Mouse (Mus musculus) CH12.LX (cell line): ENCODE data around the gene Ece1.

Experiments used
- CTCF ChIP-seq, 2 experiments: IDR thresholded peaks in 1 of 2; conservative IDR thresholded peaks in 1 of 2; 2 replicates each; pipeline ENCODE4 v1.5.1; 2011 to 2012; ENCODE audit warnings: low read depth in 2 of 2, low read length in 2 of 2, improper control_type of control experiment in 1 of 2, inconsistent platforms in 1 of 2, mild to moderate bottlenecking in 1 of 2, moderate library complexity in 1 of 2
- E2F4 ChIP-seq: IDR thresholded peaks from 2 replicates; pipeline ENCODE4 v1.6.1; 2011; ENCODE audit warnings: low read depth, low read length, improper control_type of control experiment; ENCODE audit not compliant: insufficient replicate concordance
- EP300 ChIP-seq: IDR thresholded peaks from 2 replicates; pipeline ENCODE4 v1.6.1; 2011; ENCODE audit warnings: low read length, improper control_type of control experiment
- MAX ChIP-seq: IDR thresholded peaks from 2 replicates; pipeline ENCODE4 v1.6.1; 2011; ENCODE audit warnings: low read length, improper control_type of control experiment

- TF ChIP-seq CTCF (conservative IDR thresholded peaks at IDR 0.05 in 1 of 2, IDR thresholded peaks at IDR 0.05 in 1 of 2; ENCODE audit: low read depth in 2 of 2, low read length in 2 of 2) = no peak
- no peak for TF ChIP-seq EP300
- TF ChIP-seq MAX = no peak
- no peak for TF ChIP-seq E2F4
Measured at GRCm38 (mm10) chr4:137864769-137865168, 2.7 kb downstream of the Ece1 start.
